Mouse (Mus musculus) C2C12 (cell line): Measurements from ENCODE around the gene Clybl.

Experiments used
- CTCF ChIP-seq: IDR thresholded peaks from one replicate; pipeline ENCODE4 v1.5.1; 2011; ENCODE audit not compliant: control insufficient read depth, insufficient read depth, insufficient read length
- MYOD1 ChIP-seq: IDR thresholded peaks from one replicate; pipeline ENCODE4 v1.6.1; 2011; ENCODE audit warnings: low read depth; ENCODE audit not compliant: control insufficient read depth, insufficient read length
- MYOG ChIP-seq: IDR thresholded peaks from one replicate; pipeline ENCODE4 v1.6.1; 2011; ENCODE audit not compliant: control insufficient read depth, insufficient read length; ENCODE audit errors: extremely low read depth
- USF1 ChIP-seq: IDR thresholded peaks from one replicate; pipeline ENCODE4 v1.6.1; 2011; ENCODE audit warnings: low read depth, mild to moderate bottlenecking, control low read depth, moderate library complexity

DNA sequence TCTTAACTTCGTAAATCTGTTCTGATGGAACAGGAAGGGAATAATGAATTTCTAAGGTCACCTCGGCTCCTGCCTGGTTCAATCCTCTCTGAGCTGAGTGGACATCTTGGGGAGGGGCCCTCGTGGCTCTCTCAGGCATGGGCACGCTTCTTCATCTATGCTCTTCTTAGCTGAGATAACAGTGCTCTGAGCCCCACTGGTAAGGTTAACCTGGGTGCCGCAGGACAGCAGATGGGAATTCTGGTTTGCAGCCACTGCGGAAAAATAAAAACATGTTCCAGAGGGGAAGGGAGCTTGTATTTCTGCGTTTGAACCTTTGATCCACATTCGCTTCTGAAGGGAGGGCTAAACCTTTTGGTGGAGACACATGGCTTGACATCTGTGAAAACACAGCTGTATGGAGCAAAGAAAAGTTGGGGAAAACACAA lies 43.0 kb downstream of the Clybl start:
- no peak for TF ChIP-seq CTCF
- no peak for TF ChIP-seq USF1
- no peak for TF ChIP-seq MYOD1
- no peak for TF ChIP-seq MYOG
